Mouse (Mus musculus): ENCODE measurements around the gene Fbxo10. TPM values are rescaled to one million over a fixed set of nuclear protein-coding genes. Genes with fewer than 3 reads are reported as not detected.
"Not testable (repeated sequence)": the region's sequence is repeated elsewhere in the genome, so short reads cannot be mapped to it uniquely, and the experiment has no call there.

The Fbxo10 gene
- polyA plus RNA-seq, 1 experiment from 2014 or later = 18.0 TPM

DNA sequence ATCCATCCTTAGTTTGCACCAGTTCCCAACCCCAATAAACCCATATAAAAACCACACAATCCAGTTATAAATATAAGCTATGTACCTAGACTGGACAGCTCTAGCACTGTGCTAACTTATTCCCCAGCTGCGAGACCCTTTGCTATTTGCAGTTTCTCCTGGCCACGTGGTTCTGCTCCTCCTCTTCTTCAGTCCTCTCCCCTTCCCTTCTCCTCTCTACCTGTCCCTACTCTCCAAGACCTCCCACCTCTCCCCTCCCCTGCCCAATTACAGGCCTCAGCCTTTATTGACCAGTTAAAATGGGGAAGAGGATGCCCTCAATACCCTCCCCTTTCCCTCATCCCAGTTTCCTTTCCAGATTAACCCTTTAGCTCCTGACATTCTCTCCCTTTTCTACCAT, 70.9 kb downstream of the Fbxo10 start:
- no peak for ATAC-seq (ENCODE audit: low FRiP score)
- Histone ChIP-seq H3K4me2 (peak overlapping the region; percentile 83), H3K4me1 (peaks cover 30% of the 10 kb centered on the region), H3K9ac (peak overlapping the region; percentile 76; the same call in 1 of the 2 replicates), H3K27me3 (no peaks in the 10 kb centered on the region), H3K4me3 (replicated peaks) (peak overlapping the region; percentile 61), H3K36me3 (replicated peaks) (no peaks in the 10 kb centered on the region), H3K9me3 (no peaks in the 10 kb centered on the region), H3K27ac (no peak overlapping the region)
- 8% methylated on average over 2 of the region's 2 CpGs for WGBS

DNA sequence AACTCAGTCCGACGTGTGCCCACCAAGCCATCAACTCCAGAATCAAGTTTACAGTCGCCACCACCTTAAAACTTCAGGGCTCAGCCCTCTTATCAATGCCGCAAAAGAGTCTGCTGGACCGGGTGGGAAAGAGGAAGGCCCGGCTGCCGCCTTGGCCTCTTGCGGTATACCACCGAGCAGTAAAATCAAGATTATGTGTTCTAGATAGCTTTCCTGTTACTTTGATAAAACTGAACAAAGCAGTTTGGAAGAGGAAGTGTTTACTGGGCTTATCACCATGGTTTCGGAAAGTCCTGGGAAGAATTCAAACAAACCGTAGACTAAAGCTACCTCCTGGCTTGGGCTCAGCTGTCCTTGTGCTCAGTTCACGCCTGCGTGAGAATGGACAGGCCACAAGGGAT, 71.4 kb downstream of the Fbxo10 start:
- Histone ChIP-seq H3K9me3 (no peaks in the 10 kb centered on the region), H3K4me2 (peak overlapping the region; percentile 83), H3K9ac (peak overlapping the region; percentile 76), H3K4me1 (peaks cover 27% of the 10 kb centered on the region), H3K36me3 (replicated peaks) (no peaks in the 10 kb centered on the region), H3K27me3 (no peaks in the 10 kb centered on the region), H3K4me3 (replicated peaks) (peak overlapping the region; percentile 61), H3K27ac (peak overlapping the region; percentile 76)
- WGBS = under 1% methylated on average over 13 of the region's 13 CpGs
- no peak for ATAC-seq (ENCODE audit: low FRiP score)

DNA sequence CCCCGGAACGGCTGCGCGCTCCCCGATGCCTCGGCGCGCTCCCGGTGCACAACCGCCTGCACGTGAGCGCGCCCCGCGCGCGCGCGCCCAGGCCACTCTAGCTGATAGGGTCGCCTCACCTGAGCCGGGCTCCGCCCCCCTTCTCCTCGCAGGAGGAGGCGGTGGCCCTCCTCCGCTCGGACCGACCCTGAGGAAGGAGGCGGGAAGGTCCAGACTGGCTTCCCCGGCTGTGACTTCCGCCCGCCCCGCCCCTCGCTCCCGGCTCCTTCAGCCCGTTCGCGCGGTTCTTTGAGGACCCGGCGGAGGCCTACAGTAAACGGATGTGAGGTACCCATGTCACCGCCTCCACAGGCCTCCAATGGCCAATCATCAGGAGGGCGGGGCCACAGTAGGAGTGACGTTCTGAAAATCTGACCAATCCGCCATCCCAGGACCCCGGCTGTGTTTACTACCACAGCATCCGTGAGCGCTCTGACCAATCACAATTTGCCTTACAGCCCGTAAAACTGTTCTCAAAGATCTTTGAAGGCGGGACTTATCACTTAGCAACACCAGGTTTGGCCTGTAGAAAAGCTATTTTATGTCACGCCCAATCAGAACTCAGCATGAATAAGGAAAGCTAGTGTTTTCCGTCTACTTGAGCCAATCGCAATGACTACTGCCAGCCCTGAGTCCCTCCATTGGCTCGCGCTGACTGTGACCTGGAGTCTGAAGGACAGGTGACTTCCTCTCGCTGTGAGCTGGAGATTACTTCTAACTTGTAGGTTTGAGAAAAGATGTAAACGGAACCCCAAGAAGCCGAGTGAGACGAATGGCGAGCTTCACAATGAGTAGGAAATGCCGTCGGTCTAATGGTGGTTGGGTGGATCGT, 72.1 kb downstream of the Fbxo10 start, which contains the start of gene Zbtb5:
Gene Zbtb5, minus strand, starts transcription at position 308 of the 871 bp plus-strand sequence.
- WGBS = under 1% methylated on average over 59 of the region's 63 CpGs
- H3K27ac ChIP-seq = peak within 1 kb of the TSS; percentile 97
- H3K4me1 ChIP-seq = peaks cover 24% of the 10 kb centered on the region
- peak within 1 kb of the TSS; percentile 83 for H3K4me2 ChIP-seq
- H3K36me3 ChIP-seq (replicated peaks) = no peaks in the 10 kb centered on the region
- peak; percentile 98 for ATAC-seq (ENCODE audit: low FRiP score)
- H3K9me3 ChIP-seq = no peaks in the 10 kb centered on the region
- peak within 1 kb of the TSS; percentile 86 for H3K9ac ChIP-seq
- no peaks in the 10 kb centered on the region for H3K27me3 ChIP-seq
- peak within 1 kb of the TSS; percentile 78 for H3K4me3 ChIP-seq (replicated peaks)

DNA sequence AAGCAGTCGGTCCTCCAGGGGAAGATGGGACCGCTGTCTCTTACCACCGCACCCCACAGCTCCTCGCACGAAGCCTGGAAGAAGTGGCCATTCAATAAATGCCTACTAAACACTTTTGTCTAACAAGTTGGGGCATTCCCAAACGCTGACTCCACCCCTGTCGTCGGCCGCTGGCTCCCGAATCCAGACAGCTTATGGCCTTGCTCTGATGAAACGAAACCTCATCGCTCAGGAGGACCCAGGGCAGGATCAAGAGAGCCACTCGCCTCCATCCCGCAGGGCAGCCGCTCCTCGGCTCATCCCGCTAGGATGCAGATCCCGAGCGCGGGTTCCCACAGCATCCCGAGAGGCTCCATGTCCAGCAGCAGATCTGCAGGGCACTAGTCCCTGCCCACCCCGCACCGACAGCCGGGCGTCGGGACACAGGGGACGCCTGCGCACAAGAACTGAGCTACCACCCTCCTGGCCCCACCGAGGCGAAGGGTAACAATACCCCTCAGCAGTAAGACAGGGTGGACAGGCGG, 72.8 kb downstream of the Fbxo10 start:
- Histone ChIP-seq H3K9ac (peak overlapping the region; percentile 86), H3K9me3 (no peaks in the 10 kb centered on the region), H3K4me1 (peaks cover 24% of the 10 kb centered on the region), H3K27ac (peak overlapping the region; percentile 97), H3K36me3 (replicated peaks) (no peaks in the 10 kb centered on the region), H3K27me3 (no peaks in the 10 kb centered on the region), H3K4me2 (peak overlapping the region; percentile 75), H3K4me3 (replicated peaks) (peak overlapping the region; percentile 78)
- peak; percentile 80 for ATAC-seq (ENCODE audit: low FRiP score)
- under 1% methylated on average over 31 of the region's 31 CpGs for WGBS

DNA sequence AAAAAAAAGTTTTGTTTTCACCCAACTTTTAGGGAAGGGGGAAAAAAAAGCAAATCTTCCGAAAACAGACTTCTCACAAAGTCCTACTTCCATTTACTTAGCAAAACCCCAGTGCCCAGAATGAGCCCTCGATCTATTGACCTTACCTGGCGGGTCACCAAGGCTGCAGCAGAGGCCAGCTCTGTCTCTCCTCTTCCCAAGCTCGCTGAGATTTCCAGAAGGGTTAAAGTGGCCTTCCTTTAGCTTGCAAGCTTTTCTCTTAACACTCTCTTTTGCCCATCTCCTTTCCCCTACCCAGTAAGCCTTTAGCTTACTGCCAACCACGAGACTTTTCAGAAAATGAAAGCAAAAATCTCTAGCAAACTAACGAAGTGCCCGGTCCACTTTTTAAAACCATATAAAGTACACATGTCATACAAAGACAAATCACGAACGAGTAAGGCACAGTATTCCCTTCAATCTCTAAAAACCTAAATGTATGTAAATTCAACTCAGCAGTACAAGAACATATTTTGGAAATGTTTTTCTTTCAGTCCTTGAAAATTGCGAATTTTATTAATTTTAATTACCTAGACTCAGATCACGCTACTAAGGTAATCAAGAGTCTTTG, 73.5 kb downstream of the Fbxo10 start:
- H3K4me2 ChIP-seq = peak overlapping the region; percentile 75
- no peaks in the 10 kb centered on the region for H3K27me3 ChIP-seq
- H3K9ac ChIP-seq = peak overlapping the region; percentile 86
- WGBS = 11% methylated on average over 11 of the region's 11 CpGs
- H3K27ac ChIP-seq = peak overlapping the region; percentile 97
- H3K4me1 ChIP-seq = peaks cover 24% of the 10 kb centered on the region
- H3K36me3 ChIP-seq (replicated peaks) = no peaks in the 10 kb centered on the region
- no peaks in the 10 kb centered on the region for H3K9me3 ChIP-seq
- no peak for ATAC-seq (ENCODE audit: low FRiP score)
- H3K4me3 ChIP-seq (replicated peaks) = peak overlapping the region; percentile 78

DNA sequence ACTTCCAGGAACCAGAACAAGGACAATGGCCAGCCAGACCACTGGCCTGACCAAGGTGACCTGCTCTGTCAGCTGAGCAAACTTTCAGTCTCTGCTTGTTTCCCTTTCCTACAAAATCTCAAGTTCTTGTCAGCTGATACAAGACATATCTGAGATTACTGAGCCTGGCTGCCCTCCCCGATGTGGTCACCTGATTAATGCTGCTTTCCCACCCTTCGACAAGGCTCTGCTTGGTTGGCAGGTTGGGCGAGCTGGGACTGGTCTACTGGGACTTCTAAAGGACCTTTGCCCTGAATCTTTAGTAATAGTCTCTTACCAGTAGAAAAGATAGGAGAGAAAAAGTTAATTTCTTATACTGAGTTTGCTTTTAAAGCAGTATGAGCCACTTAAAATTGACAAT, 79.0 kb downstream of the Fbxo10 start:
- ATAC-seq (ENCODE audit: low FRiP score) = no peak
- Histone ChIP-seq H3K27me3 (no peaks in the 10 kb centered on the region), H3K4me2 (no peak overlapping the region), H3K9ac (no peak overlapping the region), H3K4me1 (peaks cover 10% of the 10 kb centered on the region), H3K4me3 (replicated peaks) (no peak overlapping the region), H3K27ac (no peak overlapping the region), H3K36me3 (replicated peaks) (0 out of 2 replicates have a peak, but pooled peaks cover 7% of the 10 kb centered on the region), H3K9me3 (no peaks in the 10 kb centered on the region)
- 90% methylated on average over 3 of the region's 3 CpGs for WGBS

DNA sequence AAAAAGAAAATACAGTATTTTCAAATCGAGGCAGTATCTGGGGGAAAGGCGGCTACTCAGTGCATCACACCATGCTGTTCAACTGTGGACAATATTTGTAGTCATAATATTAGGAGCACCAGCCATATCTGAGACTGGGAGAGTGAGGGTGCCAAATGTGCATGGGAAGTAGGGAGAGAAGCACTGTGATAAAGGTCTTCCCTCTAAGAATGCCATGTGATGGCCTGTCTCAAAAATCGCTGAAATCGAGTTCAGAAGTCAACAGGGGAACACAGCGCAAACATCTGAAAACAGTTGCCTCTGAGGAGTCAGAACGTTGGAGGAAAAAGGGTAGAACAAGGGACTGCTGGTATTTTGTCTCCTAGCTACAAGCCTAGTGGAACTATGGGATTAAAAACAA, 84.4 kb downstream of the Fbxo10 start:
- H3K4me3 ChIP-seq (replicated peaks) = no peak overlapping the region
- no peak overlapping the region for H3K27ac ChIP-seq
- H3K9ac ChIP-seq = no peak overlapping the region
- H3K36me3 ChIP-seq (replicated peaks) = peaks cover 6% of the 10 kb centered on the region; the same call in 1 of the 2 replicates
- peaks cover 6% of the 10 kb centered on the region; the same call in 1 of the 2 replicates for H3K4me1 ChIP-seq
- no peak for ATAC-seq (ENCODE audit: low FRiP score)
- 94% methylated on average over 6 of the region's 6 CpGs for WGBS
- H3K27me3 ChIP-seq = no peaks in the 10 kb centered on the region
- H3K9me3 ChIP-seq = no peaks in the 10 kb centered on the region
- H3K4me2 ChIP-seq = no peak overlapping the region

DNA sequence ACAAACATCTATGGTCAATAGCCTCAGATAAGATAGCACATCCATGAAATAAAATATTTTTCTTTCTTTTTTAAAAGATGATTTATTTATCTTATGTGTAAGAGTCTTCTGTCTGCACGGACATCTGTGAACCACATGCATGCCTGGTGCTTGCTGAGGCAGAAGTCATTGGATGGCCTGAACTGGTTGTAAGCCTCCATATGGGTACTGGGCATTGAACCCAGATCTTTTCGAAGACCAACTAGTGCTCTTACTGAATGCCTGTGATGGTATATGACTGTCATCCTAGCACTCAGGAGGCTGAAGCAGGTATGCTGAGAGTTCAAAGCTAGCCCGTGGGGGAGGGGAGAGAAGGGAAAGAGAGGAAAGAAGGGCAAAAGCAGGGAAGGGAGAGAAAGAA, 86.3 kb downstream of the Fbxo10 start:
- H3K27ac ChIP-seq = no peak overlapping the region
- no peak overlapping the region for H3K9ac ChIP-seq
- no peak overlapping the region for H3K4me3 ChIP-seq (replicated peaks)
- H3K4me2 ChIP-seq = no peak overlapping the region
- no peaks in the 10 kb centered on the region for H3K27me3 ChIP-seq
- peaks cover 6% of the 10 kb centered on the region; the same call in 1 of the 2 replicates for H3K4me1 ChIP-seq
- no peak for ATAC-seq (ENCODE audit: low FRiP score)
- 69% methylated on average over 3 of the region's 3 CpGs for WGBS
- H3K9me3 ChIP-seq = no peaks in the 10 kb centered on the region
- peaks cover 17% of the 10 kb centered on the region for H3K36me3 ChIP-seq (replicated peaks)

DNA sequence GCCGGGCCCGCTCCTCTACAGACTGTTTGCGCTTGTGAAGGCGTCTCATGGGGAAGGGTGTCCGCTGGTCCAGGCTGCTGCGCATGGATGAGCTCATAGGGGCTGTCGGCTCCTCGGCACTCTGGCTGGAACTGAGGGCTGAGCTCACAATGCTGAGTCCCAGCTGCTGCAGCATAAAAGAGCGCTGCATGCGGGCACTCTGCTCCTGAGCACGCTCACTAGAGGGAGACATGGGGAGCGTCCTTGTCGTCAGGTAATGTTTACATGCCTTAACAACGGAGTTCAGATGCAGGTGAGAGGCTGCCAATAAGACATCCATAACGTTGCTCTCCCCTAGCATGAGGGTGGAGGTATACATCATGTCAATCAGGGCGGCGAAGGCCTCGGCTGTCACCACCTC, 89.6 kb downstream of the Fbxo10 start:
- Histone ChIP-seq H3K4me3 (replicated peaks) (no peak overlapping the region), H3K4me1 (peaks cover 6% of the 10 kb centered on the region; the same call in 1 of the 2 replicates), H3K9ac (no peak overlapping the region), H3K9me3 (no peaks in the 10 kb centered on the region), H3K36me3 (replicated peaks) (peaks cover 45% of the 10 kb centered on the region), H3K27ac (no peak overlapping the region), H3K27me3 (no peaks in the 10 kb centered on the region), H3K4me2 (no peak overlapping the region)
- 85% methylated on average over 18 of the region's 18 CpGs for WGBS
- no peak for ATAC-seq (ENCODE audit: low FRiP score)

DNA sequence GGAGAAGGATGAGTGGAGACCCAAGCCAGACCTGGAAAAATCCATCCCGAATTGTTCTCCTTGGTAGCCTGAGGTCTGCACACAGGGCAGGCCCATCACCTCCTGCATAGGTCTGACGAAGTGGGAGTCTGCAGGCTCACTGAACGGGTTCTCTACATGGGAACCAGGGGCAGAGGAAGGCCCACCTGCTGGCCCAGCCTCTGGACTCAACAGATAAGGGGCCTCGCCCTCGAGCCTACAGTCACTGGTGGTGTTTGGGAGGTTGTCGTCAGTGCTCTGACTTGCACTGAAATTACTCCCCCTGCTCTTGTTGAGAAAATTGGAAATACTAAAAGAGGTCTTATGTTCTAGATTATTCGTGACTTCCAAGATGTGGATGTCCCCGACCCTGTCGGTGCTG, 90.6 kb downstream of the Fbxo10 start:
- 96% methylated on average over 9 of the region's 9 CpGs for WGBS
- Histone ChIP-seq H3K4me3 (replicated peaks) (no peak overlapping the region), H3K4me2 (no peak overlapping the region), H3K4me1 (peaks cover 6% of the 10 kb centered on the region; the same call in 1 of the 2 replicates), H3K27me3 (no peaks in the 10 kb centered on the region), H3K27ac (no peak overlapping the region), H3K9ac (no peak overlapping the region), H3K36me3 (replicated peaks) (peaks cover 54% of the 10 kb centered on the region), H3K9me3 (no peaks in the 10 kb centered on the region)
- ATAC-seq (ENCODE audit: low FRiP score) = no peak

DNA sequence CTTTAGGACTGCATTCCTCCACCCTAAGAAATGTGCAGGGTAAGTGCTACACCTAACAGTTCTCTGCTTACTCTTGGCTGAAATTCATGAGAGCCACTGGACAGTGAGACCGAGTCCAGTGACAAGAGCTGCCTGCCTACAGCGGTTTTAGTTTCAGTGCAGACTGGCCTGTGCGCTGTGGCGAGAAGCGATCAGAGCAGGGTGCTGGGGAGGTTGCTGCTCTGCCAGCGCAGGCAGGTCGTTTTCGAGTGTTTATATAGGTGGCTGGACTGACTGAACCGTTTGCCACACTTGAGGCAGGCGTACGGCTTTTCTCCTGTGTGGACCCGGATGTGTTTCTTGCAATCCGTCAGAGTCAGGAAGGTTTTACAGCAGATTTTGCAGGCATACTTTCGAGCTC, 91.2 kb downstream of the Fbxo10 start:
- not testable (repeated sequence) for H3K27ac ChIP-seq; H3K9me3 ChIP-seq; ATAC-seq (ENCODE audit: low FRiP score); H3K4me3 ChIP-seq (replicated peaks); H3K4me2 ChIP-seq; H3K27me3 ChIP-seq; H3K4me1 ChIP-seq; H3K9ac ChIP-seq
- peaks cover 54% of the 10 kb centered on the region for H3K36me3 ChIP-seq (replicated peaks)
- WGBS = 94% methylated on average over 14 of the region's 14 CpGs

DNA sequence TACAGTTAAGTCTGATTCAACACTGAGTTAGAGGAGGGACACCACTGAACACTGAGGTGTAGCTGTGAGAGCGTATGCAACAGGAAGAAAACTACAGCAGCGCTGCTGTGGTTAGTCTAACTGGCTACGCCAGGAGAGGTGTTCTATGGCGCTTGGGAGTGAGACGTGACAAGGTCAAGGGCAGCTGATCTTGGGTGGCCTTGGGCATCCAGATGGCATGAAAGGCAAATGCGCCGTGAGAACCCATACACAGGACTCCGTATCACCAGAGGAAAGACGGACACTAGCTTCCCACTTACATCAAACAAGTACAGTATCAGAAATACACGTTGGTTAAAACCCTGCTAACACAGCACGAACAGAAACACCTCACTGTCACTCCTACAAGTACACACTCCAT, 92.1 kb downstream of the Fbxo10 start:
- not testable (repeated sequence) for ATAC-seq (ENCODE audit: low FRiP score); H3K27me3 ChIP-seq; H3K4me1 ChIP-seq; H3K9ac ChIP-seq; H3K9me3 ChIP-seq; H3K4me2 ChIP-seq; H3K4me3 ChIP-seq (replicated peaks); H3K27ac ChIP-seq
- WGBS = 94% methylated on average over 11 of the region's 11 CpGs
- peaks cover 60% of the 10 kb centered on the region for H3K36me3 ChIP-seq (replicated peaks)

Data from forebrain, embryonic 12.5 days (tissue).